Mouse (Mus musculus): ENCODE measurements around the gene Rbbp7.
"Not testable (repeated sequence)": the region's sequence is repeated elsewhere in the genome, so short reads cannot be mapped to it uniquely, and the experiment has no call there.

Gene Rbbp7

GRCm38 (mm10) chrX:162760115-162760942, at the start of gene Rbbp7:
TSS of gene Rbbp7 (plus strand) at chrX:162760402.
- no peak for DNase-seq (ENCODE audit: extremely low read depth, low read depth, low spot score)

GRCm38 (mm10) chrX:162717837-162718236, 42.4 kb upstream of the Rbbp7 start:
- no peak for DNase-seq (ENCODE audit: extremely low read depth, low read depth, low spot score)

- no peak for DNase-seq (ENCODE audit: extremely low read depth, low read depth, low spot score)
Measured at GRCm38 (mm10) chrX:162719615-162720014, 40.6 kb upstream of the Rbbp7 start.

GRCm38 (mm10) chrX:162727367-162727777, 32.8 kb upstream of the Rbbp7 start:
- DNase-seq (ENCODE audit: extremely low read depth, low read depth, low spot score), result no peak

GRCm38 (mm10) chrX:162727795-162728194, 32.4 kb upstream of the Rbbp7 start:
- DNase-seq (ENCODE audit: extremely low read depth, low read depth, low spot score), result no peak

- DNase-seq (ENCODE audit: extremely low read depth, low read depth, low spot score), result no peak
Measured at GRCm38 (mm10) chrX:162728228-162728627, 32.0 kb upstream of the Rbbp7 start.

GRCm38 (mm10) chrX:162730031-162730430, 30.2 kb upstream of the Rbbp7 start:
- DNase-seq (ENCODE audit: extremely low read depth, low read depth, low spot score), result no peak

- no peak for DNase-seq (ENCODE audit: extremely low read depth, low read depth, low spot score)
Measured at GRCm38 (mm10) chrX:162734997-162735929, 24.9 kb upstream of the Rbbp7 start.

GRCm38 (mm10) chrX:162736140-162736659, 24.0 kb upstream of the Rbbp7 start:
- DNase-seq (ENCODE audit: extremely low read depth, low read depth, low spot score), result no peak

GRCm38 (mm10) chrX:162748696-162749420, 11.3 kb upstream of the Rbbp7 start:
- no peak for DNase-seq (ENCODE audit: extremely low read depth, low read depth, low spot score)

- DNase-seq (ENCODE audit: extremely low read depth, low read depth, low spot score), result no peak
Measured at GRCm38 (mm10) chrX:162752418-162752817, 7.8 kb upstream of the Rbbp7 start.

- no peak for DNase-seq (ENCODE audit: extremely low read depth, low read depth, low spot score)
Measured at GRCm38 (mm10) chrX:162754314-162754713, 5.9 kb upstream of the Rbbp7 start.

- no peak for DNase-seq (ENCODE audit: extremely low read depth, low read depth, low spot score)
Measured at GRCm38 (mm10) chrX:162756058-162756457, 4.1 kb upstream of the Rbbp7 start.

- DNase-seq (ENCODE audit: extremely low read depth, low read depth, low spot score), result no peak
Measured at GRCm38 (mm10) chrX:162759251-162760114, 719 bp upstream of the Rbbp7 start.

GRCm38 (mm10) chrX:162760958-162761515, 835 bp downstream of the Rbbp7 start:
- DNase-seq (ENCODE audit: extremely low read depth, low read depth, low spot score), result no peak

- no peak for DNase-seq (ENCODE audit: extremely low read depth, low read depth, low spot score)
Measured at GRCm38 (mm10) chrX:162761716-162762395, 1.7 kb downstream of the Rbbp7 start.

- DNase-seq (ENCODE audit: extremely low read depth, low read depth, low spot score), result no peak
Measured at GRCm38 (mm10) chrX:162770726-162771125, 10.5 kb downstream of the Rbbp7 start.

GRCm38 (mm10) chrX:162788372-162788771, 28.2 kb downstream of the Rbbp7 start:
- no peak for DNase-seq (ENCODE audit: extremely low read depth, low read depth, low spot score)

- DNase-seq (ENCODE audit: extremely low read depth, low read depth, low spot score), result not testable (repeated sequence)
Measured at GRCm38 (mm10) chrX:162791392-162791791, 31.2 kb downstream of the Rbbp7 start.
